ENCODE assay signal across 10 mouse cellular contexts in genomic region chr14:33959341-33959740, GRCm38 (mm10). TPM values are rescaled to one million over a fixed set of nuclear protein-coding genes. Genes with fewer than 3 reads are reported as not detected.
A peak's percentile ranks its signal among the peaks of the same experiment; 100 is the strongest.
DNase-seq lines count a peak whose midpoint lies in the region; ATAC-seq and TF ChIP-seq lines count a peak whose summit lies in the region.
"Had no signal": no experiment of that assay in that cellular context is flagged by ENCODE, and none has a peak within 500 bp of the region (broad histone marks: within the 10 kb centered on the region; RNA-seq: fewer than 3 reads in every experiment).

No protein-coding gene starts in this region.

- H3K4me1 ChIP-seq in intestine, embryonic 14.5 days (replicated peaks; ENCODE audit: control insufficient read depth, insufficient read depth, low read length) = no peaks in the 10 kb centered on the region
- H3K4me1 ChIP-seq in intestine, embryonic 15.5 days (replicated peaks) = no peaks in the 10 kb centered on the region
- H3K4me1 ChIP-seq in E14TG2a.4 (replicated peaks; ENCODE audit: low read depth, low read length) = peaks cover 12% of the 10 kb centered on the region
- H3K4me1 ChIP-seq in forebrain, embryonic 13.5 days = no peaks in the 10 kb centered on the region
- H3K4me1 ChIP-seq in neural tube, embryonic 11.5 days (ENCODE audit: control insufficient read depth, insufficient read depth, low read length) = no peaks in the 10 kb centered on the region
- H3K4me1 ChIP-seq: limb, embryonic 15.5 days had no signal

- H3K9ac ChIP-seq in intestine, embryonic 14.5 days (ENCODE audit: low read length) = no peak overlapping the region
- H3K9ac ChIP-seq in intestine, embryonic 15.5 days = no peak overlapping the region
- no peak overlapping the region for H3K9ac ChIP-seq in forebrain, embryonic 13.5 days
- no peak overlapping the region for H3K9ac ChIP-seq in neural tube, embryonic 11.5 days (ENCODE audit: low read length)
- H3K9ac ChIP-seq: limb, embryonic 15.5 days had no signal

- peak; percentile 70 for TF ChIP-seq CTCF in E14TG2a.4 (conservative IDR thresholded peaks at IDR 0.05; ENCODE audit: low read length)
- TF ChIP-seq CTCF in layer of hippocampus, adult 2 months (conservative IDR thresholded peaks at IDR 0.05) = peak; percentile 94

- H3K27ac ChIP-seq in intestine, embryonic 14.5 days (ENCODE audit: low read depth) = no peak overlapping the region
- no peak overlapping the region for H3K27ac ChIP-seq in intestine, embryonic 15.5 days
- no peak overlapping the region for H3K27ac ChIP-seq in forebrain, embryonic 13.5 days
- H3K27ac ChIP-seq in layer of hippocampus, adult 2 months = no peak overlapping the region
- H3K27ac ChIP-seq in neural tube, embryonic 11.5 days (ENCODE audit: low read depth, low read length) = no peak overlapping the region
- H3K27ac ChIP-seq: limb, embryonic 15.5 days had no signal

- WGBS in intestine, embryonic 14.5 days = 14% methylated on average over 9 of the region's 9 CpGs
- 16% methylated on average over 9 of the region's 9 CpGs for WGBS in intestine, embryonic 15.5 days
- 15% methylated on average over 9 of the region's 9 CpGs for WGBS in forebrain, embryonic 13.5 days
- 16% methylated on average over 9 of the region's 9 CpGs for WGBS in neural tube, embryonic 11.5 days

- no peaks in the 10 kb centered on the region for H3K9me3 ChIP-seq in intestine, embryonic 14.5 days (ENCODE audit: control insufficient read depth, low read length)
- H3K9me3 ChIP-seq in intestine, embryonic 15.5 days = no peaks in the 10 kb centered on the region
- H3K9me3 ChIP-seq in E14TG2a.4 (ENCODE audit: low read length) = no peaks in the 10 kb centered on the region
- no peaks in the 10 kb centered on the region for H3K9me3 ChIP-seq in forebrain, embryonic 13.5 days (replicated peaks)
- no peaks in the 10 kb centered on the region for H3K9me3 ChIP-seq in neural tube, embryonic 11.5 days (ENCODE audit: control insufficient read depth, low read length)
- H3K9me3 ChIP-seq: limb, embryonic 15.5 days had no signal

- no peaks in the 10 kb centered on the region for H3K27me3 ChIP-seq in intestine, embryonic 14.5 days (replicated peaks; ENCODE audit: control insufficient read depth, insufficient read depth, low read length)
- no peaks in the 10 kb centered on the region for H3K27me3 ChIP-seq in intestine, embryonic 15.5 days (replicated peaks)
- H3K27me3 ChIP-seq in E14TG2a.4 (ENCODE audit: insufficient read depth, low read length) = peaks cover 35% of the 10 kb centered on the region
- no peaks in the 10 kb centered on the region for H3K27me3 ChIP-seq in forebrain, embryonic 13.5 days
- H3K27me3 ChIP-seq in neural tube, embryonic 11.5 days (ENCODE audit: control insufficient read depth, insufficient read depth, low read length) = no peaks in the 10 kb centered on the region

- no peak overlapping the region for H3K4me2 ChIP-seq in intestine, embryonic 14.5 days (ENCODE audit: low read length)
- H3K4me2 ChIP-seq in intestine, embryonic 15.5 days (replicated peaks) = no peak overlapping the region
- H3K4me2 ChIP-seq in forebrain, embryonic 13.5 days = no peak overlapping the region
- no peak overlapping the region for H3K4me2 ChIP-seq in neural tube, embryonic 11.5 days (ENCODE audit: low read depth)
- H3K4me2 ChIP-seq: limb, embryonic 15.5 days had no signal

- no peak for ATAC-seq in intestine, embryonic 14.5 days (replicated peaks; ENCODE audit: low FRiP score, low TSS enrichment, low read depth)
- no peak for ATAC-seq in intestine, embryonic 15.5 days
- ATAC-seq in forebrain, embryonic 13.5 days = 0 out of 2 replicates have a peak, but pooled peaks have one; percentile 41
- ATAC-seq in neural tube, embryonic 11.5 days (ENCODE audit: insufficient read depth, low FRiP score, low TSS enrichment) = no peak

- no peaks in the 10 kb centered on the region for H3K36me3 ChIP-seq in intestine, embryonic 14.5 days (ENCODE audit: control insufficient read depth, insufficient read depth, low read length)
- no peaks in the 10 kb centered on the region for H3K36me3 ChIP-seq in intestine, embryonic 15.5 days
- H3K36me3 ChIP-seq in E14TG2a.4 (ENCODE audit: insufficient read depth, low read length) = no peaks in the 10 kb centered on the region
- H3K36me3 ChIP-seq in forebrain, embryonic 13.5 days (ENCODE audit: poor library complexity, severe bottlenecking) = no peaks in the 10 kb centered on the region
- H3K36me3 ChIP-seq in neural tube, embryonic 11.5 days (ENCODE audit: control insufficient read depth, insufficient read depth, low read length) = no peaks in the 10 kb centered on the region
- H3K36me3 ChIP-seq: limb, embryonic 15.5 days had no signal

- DNase-seq in intestine, embryonic 14.5 days (ENCODE audit: low spot score) = peak; percentile 67
- peak; percentile 10 for DNase-seq in c-Kit-positive CD71-negative TER-119-negative erythroid progenitor cells, embryonic 14.5 days (ENCODE audit: low read depth)
- peak; percentile 45 to 74 for DNase-seq in layer of hippocampus, adult 2 months (ENCODE audit: low spot score in 2 of 2)
- DNase-seq in neural tube, embryonic 11.5 days (ENCODE audit: low spot score) = peak; percentile 63
- DNase-seq in B cell, adult 2 months = no peak

- H3K4me3 ChIP-seq in intestine, embryonic 14.5 days (ENCODE audit: low read depth, low read length) = no peak overlapping the region
- no peak overlapping the region for H3K4me3 ChIP-seq in intestine, embryonic 15.5 days (replicated peaks)
- no peak overlapping the region for H3K4me3 ChIP-seq in E14TG2a.4 (replicated peaks; ENCODE audit: low read length)
- H3K4me3 ChIP-seq in forebrain, embryonic 13.5 days = no peak overlapping the region
- no peak overlapping the region for H3K4me3 ChIP-seq in layer of hippocampus, adult 2 months
- H3K4me3 ChIP-seq in neural tube, embryonic 11.5 days (ENCODE audit: low read depth, low read length) = no peak overlapping the region
- H3K4me3 ChIP-seq: limb, embryonic 15.5 days had no signal

RNA-seq across cellular contexts. Expression of gene Rbp3, which starts 5.5 kb away (rescaled TPM):
- polyA plus RNA-seq in intestine, embryonic 14.5 days (2014; fragmentation: Nextera tagmentation; extraction: Ambion mirVana) = not detected in 2 replicates
- polyA plus RNA-seq in intestine, embryonic 15.5 days (2015; fragmentation: Nextera tagmentation; extraction: Ambion mirVana) = not detected in 2 replicates
- not detected in 2 replicates for polyA plus RNA-seq in forebrain, embryonic 13.5 days (2015; fragmentation: Nextera tagmentation; extraction: Ambion mirVana)
- not detected for total RNA-seq in layer of hippocampus, adult 2 months (2021)
- polyA plus RNA-seq in neural tube, embryonic 11.5 days (2014; fragmentation: Nextera tagmentation; extraction: Ambion mirVana) = not detected in 2 replicates
- polyA plus RNA-seq: limb, embryonic 15.5 days; stomach, embryonic 14.5 days had no signal

RNA-seq across cellular contexts. Expression of gene Gdf2, which starts 18.5 kb away (rescaled TPM):
- polyA plus RNA-seq in intestine, embryonic 14.5 days (2014; fragmentation: Nextera tagmentation; extraction: Ambion mirVana) = 0.05 TPM in 2 replicates
- polyA plus RNA-seq in intestine, embryonic 15.5 days (2015; fragmentation: Nextera tagmentation; extraction: Ambion mirVana) = 0.34 and 0.45 TPM in 2 replicates
- not detected in 2 replicates for polyA plus RNA-seq in forebrain, embryonic 13.5 days (2015; fragmentation: Nextera tagmentation; extraction: Ambion mirVana)
- total RNA-seq in layer of hippocampus, adult 2 months (2021) = not detected
- 0.08 TPM in 1 of 2 replicates, not detected in the other for polyA plus RNA-seq in neural tube, embryonic 11.5 days (2014; fragmentation: Nextera tagmentation; extraction: Ambion mirVana)
- polyA plus RNA-seq: limb, embryonic 15.5 days; stomach, embryonic 14.5 days had no signal

RNA-seq across cellular contexts. Expression of gene Zfp488, which starts 19.2 kb away (rescaled TPM):
- 0.50 and 0.60 TPM in 2 replicates for polyA plus RNA-seq in intestine, embryonic 14.5 days (2014; fragmentation: Nextera tagmentation; extraction: Ambion mirVana)
- 0.18 and 0.20 TPM in 2 replicates for polyA plus RNA-seq in intestine, embryonic 15.5 days (2015; fragmentation: Nextera tagmentation; extraction: Ambion mirVana)
- 0.12 TPM in 1 of 2 replicates, not detected in the other for polyA plus RNA-seq in forebrain, embryonic 13.5 days (2015; fragmentation: Nextera tagmentation; extraction: Ambion mirVana)
- 1 to 10 TPM; 4.3 to 5.0 TPM for total RNA-seq in layer of hippocampus, adult 2 months (2021)
- 0.47 and 0.84 TPM in 2 replicates for polyA plus RNA-seq in neural tube, embryonic 11.5 days (2014; fragmentation: Nextera tagmentation; extraction: Ambion mirVana)

RNA-seq across cellular contexts. Expression of gene Gdf10, which starts 36.0 kb away (rescaled TPM):
- 8.8 and 9.4 TPM in 2 replicates for polyA plus RNA-seq in intestine, embryonic 14.5 days (2014; fragmentation: Nextera tagmentation; extraction: Ambion mirVana)
- polyA plus RNA-seq in intestine, embryonic 15.5 days (2015; fragmentation: Nextera tagmentation; extraction: Ambion mirVana) = 7.1 and 9.4 TPM in 2 replicates
- 1.1 and 2.0 TPM in 2 replicates for polyA plus RNA-seq in forebrain, embryonic 13.5 days (2015; fragmentation: Nextera tagmentation; extraction: Ambion mirVana)
- total RNA-seq in layer of hippocampus, adult 2 months (2021) = 1 to 10 TPM; 5.4 to 5.5 TPM
- 20.3 and 20.9 TPM in 2 replicates for polyA plus RNA-seq in neural tube, embryonic 11.5 days (2014; fragmentation: Nextera tagmentation; extraction: Ambion mirVana)

RNA-seq across cellular contexts. Expression of gene Gm30083, which starts 55.6 kb away (rescaled TPM):
- not detected in 2 replicates for polyA plus RNA-seq in intestine, embryonic 14.5 days (2014; fragmentation: Nextera tagmentation; extraction: Ambion mirVana)
- polyA plus RNA-seq in intestine, embryonic 15.5 days (2015; fragmentation: Nextera tagmentation; extraction: Ambion mirVana) = not detected in 2 replicates
- not detected in 2 replicates for polyA plus RNA-seq in forebrain, embryonic 13.5 days (2015; fragmentation: Nextera tagmentation; extraction: Ambion mirVana)
- not detected for total RNA-seq in layer of hippocampus, adult 2 months (2021)
- not detected in 2 replicates for polyA plus RNA-seq in neural tube, embryonic 11.5 days (2014; fragmentation: Nextera tagmentation; extraction: Ambion mirVana)
- polyA plus RNA-seq: limb, embryonic 15.5 days; stomach, embryonic 14.5 days had no signal

Comparison
In these comparisons a context has a peak if more than half of its experiments do, and no peak if none do; other contexts are left out.
1. DNase-seq: peak in intestine, embryonic 14.5 days (single experiment), c-Kit-positive CD71-negative TER-119-negative erythroid progenitor cells, embryonic 14.5 days (single experiment), layer of hippocampus, adult 2 months (2 of 2) and neural tube, embryonic 11.5 days (single experiment); none in B cell, adult 2 months (0 of 2).